Mouse (Mus musculus) cortical plate, adult 2 months (tissue): Measurements from ENCODE around the gene Copg1.

Experiments used
- CTCF ChIP-seq: fragments of 200-500 bp; IDR thresholded peaks from 2 replicates; pipeline ENCODE4 v1.5.1; 2011; ENCODE audit warnings: mild to moderate bottlenecking, control low read depth, low read length; ENCODE audit not compliant: insufficient read depth; ENCODE audit errors: extremely low read depth
- POLR2A ChIP-seq: fragments of 200-500 bp; IDR thresholded peaks from 2 replicates; pipeline ENCODE4 v1.6.1; 2011; ENCODE audit warnings: mild to moderate bottlenecking, low read length, control low read depth; ENCODE audit not compliant: insufficient read depth; ENCODE audit errors: extremely low read depth

DNA sequence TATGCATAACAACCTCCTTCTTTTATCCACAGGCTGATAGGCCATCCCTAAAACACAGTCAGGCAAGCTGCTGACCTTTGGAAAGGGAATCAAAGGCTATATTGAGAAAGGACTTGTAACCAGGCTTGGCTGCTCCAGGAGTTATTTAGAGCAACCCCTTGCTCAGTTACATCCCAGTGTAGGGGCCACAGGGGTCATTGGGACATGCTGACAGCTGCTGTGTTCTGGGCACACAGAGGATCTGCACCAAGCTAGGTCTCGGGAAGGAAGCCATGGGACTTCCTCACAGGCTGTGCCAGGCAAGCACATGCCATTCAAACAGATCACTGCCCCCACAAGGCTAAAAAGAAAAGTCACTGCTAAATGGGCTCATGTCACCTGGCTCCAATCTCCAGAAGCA, 14.5 kb upstream of the Copg1 start:
- TF ChIP-seq CTCF (no peak), POLR2A (no peak)
